Mouse (Mus musculus) bone marrow macrophage, adult 2 months (primary cell): Measurements from ENCODE around the gene Foxd4.

ENCODE experiments used
- CTCF ChIP-seq: IDR thresholded peaks from 2 replicates; pipeline ENCODE4 v1.5.1; 2012; ENCODE audit warnings: low read depth, mild to moderate bottlenecking, low read length, moderate library complexity
- POLR2A ChIP-seq: IDR thresholded peaks from 2 replicates; pipeline ENCODE4 v1.6.1; 2012; ENCODE audit warnings: mild to moderate bottlenecking, low read depth, low read length, borderline replicate concordance

DNA sequence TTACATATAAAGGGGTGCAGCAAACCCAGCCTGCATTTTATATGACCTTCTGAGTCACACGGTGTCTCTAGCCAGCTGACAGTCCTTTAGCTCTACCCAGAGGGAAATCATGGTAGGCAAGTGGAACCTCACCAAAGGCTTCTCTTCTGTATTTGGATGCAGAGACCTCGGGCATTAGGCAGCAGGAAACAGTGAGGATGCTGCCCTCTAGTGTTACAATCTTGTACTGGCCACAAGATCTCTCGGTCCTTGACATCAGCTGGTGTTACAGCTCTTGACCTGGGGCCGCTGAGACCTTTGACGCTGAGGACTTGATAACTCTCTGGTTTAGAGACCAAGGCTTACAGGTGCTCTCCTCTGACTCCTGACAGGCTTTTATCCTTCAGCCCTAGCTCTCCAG is 15.5 kb downstream of the Foxd4 start:
- peak; percentile 53 for TF ChIP-seq CTCF
- TF ChIP-seq POLR2A: no peak
